In genomic region chr10:68156159-68156558, GRCm38 (mm10) we compare ENCODE assay signal across 14 mouse cellular contexts.
DNase-seq lines count a peak whose midpoint lies in the region; ATAC-seq and TF ChIP-seq lines count a peak whose summit lies in the region.
"Had no signal": no experiment of that assay in that cellular context is flagged by ENCODE, and none has a peak within 500 bp of the region (broad histone marks: within the 10 kb centered on the region; RNA-seq: fewer than 3 reads in every experiment).

No protein-coding gene starts in this region.

- intact Hi-C loops in heart, postnatal 36 days (cut with DNase I) = no loop called here

- no peak for TF ChIP-seq EP300 in heart, postnatal 0 days (IDR thresholded peaks at IDR 0.05; ENCODE audit: low read depth)
- no peak for TF ChIP-seq EP300 in liver, postnatal 0 days (IDR thresholded peaks at IDR 0.05; ENCODE audit: low read depth)

- no peak for DNase-seq in heart, postnatal 0 days (ENCODE audit: low spot score)
- peak; percentile 63 for DNase-seq in ES-CJ7 (ENCODE audit: low read depth, low spot score)
- DNase-seq in liver, postnatal 0 days = no peak
- no peak for DNase-seq in cerebellum, adult 9-10 months
- no peak for DNase-seq in neural tube, embryonic 10.5 days (ENCODE audit: extremely low spot score, low spot score)
- DNase-seq in heart, postnatal 36 days = no peak
- DNase-seq: gastrocnemius, postnatal 36 days; thymus, postnatal 25 days had no signal

- no peak overlapping the region for H3K9ac ChIP-seq in heart, postnatal 0 days (replicated peaks; ENCODE audit: low read depth, low read length)
- H3K9ac ChIP-seq in heart, embryonic 12.5 days = no peak overlapping the region
- H3K9ac ChIP-seq in liver, postnatal 0 days (replicated peaks) = no peak overlapping the region
- H3K9ac ChIP-seq: hindbrain, embryonic 13.5 days had no signal

- no peaks in the 10 kb centered on the region for H3K36me3 ChIP-seq in heart, postnatal 0 days (replicated peaks; ENCODE audit: control insufficient read depth, insufficient read depth, low read length)
- H3K36me3 ChIP-seq in heart, embryonic 12.5 days = peaks cover 7% of the 10 kb centered on the region; the same call in 1 of the 2 replicates
- 0 out of 2 replicates have a peak, but pooled peaks cover 5% of the 10 kb centered on the region for H3K36me3 ChIP-seq in liver, postnatal 0 days (replicated peaks; ENCODE audit: insufficient read depth, low read length)
- H3K36me3 ChIP-seq: hindbrain, embryonic 13.5 days had no signal

- WGBS in heart, postnatal 0 days = 74% methylated on average over 6 of the region's 6 CpGs
- WGBS in heart, embryonic 12.5 days = 69% methylated on average over 6 of the region's 6 CpGs
- WGBS in liver, postnatal 0 days (ENCODE audit: insufficient replicate concordance) = 81% methylated on average over 6 of the region's 6 CpGs

- no peak for ATAC-seq in heart, postnatal 0 days (ENCODE audit: insufficient read depth, low read depth)
- no peak for ATAC-seq in heart, embryonic 12.5 days (ENCODE audit: insufficient number of reproducible peaks, low FRiP score)
- peak; percentile 44 for ATAC-seq in liver, postnatal 0 days
- ATAC-seq: forebrain, embryonic 14.5 days had no signal

- no peak for TF ChIP-seq POLR2A in cortical plate, adult 2 months (IDR thresholded peaks at IDR 0.05; ENCODE audit: extremely low read depth, insufficient read depth, low read length)

- no peaks in the 10 kb centered on the region for H3K27me3 ChIP-seq in heart, postnatal 0 days (ENCODE audit: control insufficient read depth, insufficient read depth, low read length)
- no peaks in the 10 kb centered on the region for H3K27me3 ChIP-seq in heart, embryonic 12.5 days (replicated peaks)
- no peaks in the 10 kb centered on the region for H3K27me3 ChIP-seq in liver, postnatal 0 days (ENCODE audit: insufficient read depth, low read length)
- H3K27me3 ChIP-seq: hindbrain, embryonic 13.5 days had no signal

- no peak overlapping the region for H3K4me2 ChIP-seq in heart, postnatal 0 days (ENCODE audit: low read depth, low read length)
- no peak overlapping the region for H3K4me2 ChIP-seq in heart, embryonic 12.5 days
- H3K4me2 ChIP-seq in liver, postnatal 0 days (ENCODE audit: low read depth, low read length) = peak overlapping the region; percentile 57
- H3K4me2 ChIP-seq: hindbrain, embryonic 13.5 days had no signal

- no peaks in the 10 kb centered on the region for H3K9me3 ChIP-seq in heart, postnatal 0 days (replicated peaks; ENCODE audit: control insufficient read depth, low read length)
- no peaks in the 10 kb centered on the region for H3K9me3 ChIP-seq in heart, embryonic 12.5 days (replicated peaks)
- no peaks in the 10 kb centered on the region for H3K9me3 ChIP-seq in liver, postnatal 0 days (ENCODE audit: low read length)
- H3K9me3 ChIP-seq: hindbrain, embryonic 13.5 days; limb, embryonic 10.5 days had no signal

- TF ChIP-seq CTCF in heart, postnatal 0 days (IDR thresholded peaks at IDR 0.05; ENCODE audit: low read depth) = peak; percentile 7; the same call in 1 of the 2 replicates
- peak; percentile 18; the same call in 1 of the 2 replicates for TF ChIP-seq CTCF in cortical plate, adult 2 months (IDR thresholded peaks at IDR 0.05; ENCODE audit: extremely low read depth, insufficient read depth, low read length)
- TF ChIP-seq CTCF in liver, postnatal 0 days (IDR thresholded peaks at IDR 0.05; ENCODE audit: low read depth) = peak; percentile 54

- H3K27ac ChIP-seq in heart, postnatal 0 days (ENCODE audit: low read depth) = no peak overlapping the region
- no peak overlapping the region for H3K27ac ChIP-seq in heart, embryonic 12.5 days (ENCODE audit: poor library complexity, severe bottlenecking)
- H3K27ac ChIP-seq in cortical plate, adult 2 months (ENCODE audit: insufficient read depth, low read length) = no peak overlapping the region
- H3K27ac ChIP-seq in liver, postnatal 0 days (ENCODE audit: low read depth) = peak overlapping the region; percentile 59
- H3K27ac ChIP-seq: hindbrain, embryonic 13.5 days; macrophage had no signal

- H3K4me1 ChIP-seq in heart, postnatal 0 days (ENCODE audit: control insufficient read depth, insufficient read depth) = peaks cover 18% of the 10 kb centered on the region; the same call in 1 of the 2 replicates
- peaks cover 33% of the 10 kb centered on the region for H3K4me1 ChIP-seq in heart, embryonic 12.5 days (replicated peaks)
- H3K4me1 ChIP-seq in cortical plate, adult 2 months (ENCODE audit: control insufficient read depth, insufficient read depth, low read length) = 0 out of 2 replicates have a peak, but pooled peaks cover 3% of the 10 kb centered on the region
- H3K4me1 ChIP-seq in liver, postnatal 0 days (ENCODE audit: insufficient read depth) = peaks cover 24% of the 10 kb centered on the region

- H3K4me3 ChIP-seq in heart, postnatal 0 days (ENCODE audit: low read depth, low read length) = no peak overlapping the region
- no peak overlapping the region for H3K4me3 ChIP-seq in heart, embryonic 12.5 days
- no peak overlapping the region for H3K4me3 ChIP-seq in cortical plate, adult 2 months (ENCODE audit: insufficient read depth, low read length)
- peak overlapping the region; percentile 22 for H3K4me3 ChIP-seq in liver, postnatal 0 days (ENCODE audit: low read depth, low read length)
- H3K4me3 ChIP-seq: hindbrain, embryonic 13.5 days; limb, embryonic 10.5 days had no signal
